Mouse (Mus musculus): ENCODE results near the gene Vmn2r68.

Gene Vmn2r68

DNA sequence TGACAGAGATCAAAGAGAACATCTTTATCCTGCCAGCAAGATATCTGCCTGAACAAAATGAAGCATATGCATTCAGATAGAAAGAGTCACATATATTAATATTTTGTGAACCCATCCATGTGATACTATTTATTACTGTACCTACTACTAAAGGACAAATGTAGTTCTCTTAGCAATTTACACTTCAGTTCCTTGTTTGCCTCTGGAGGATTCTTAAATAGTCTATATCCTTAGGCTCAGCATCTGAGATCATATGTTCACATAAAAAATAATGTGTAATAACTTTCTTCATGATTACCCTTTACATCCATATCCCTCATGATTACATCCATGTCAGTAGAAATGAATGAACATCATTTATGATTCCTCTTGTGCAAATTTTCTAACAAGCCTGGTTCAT lies at the start of gene Vmn2r68:
TSS of gene Vmn2r68 (minus strand) at position 101 of the 400 bp plus-strand sequence.
- DNase-seq (ENCODE audit: low read depth): no peak
